Mouse (Mus musculus) kidney, adult 2 months (tissue): ENCODE data around the gene Pgbd5.

Source experiments
- CTCF ChIP-seq: fragments of 200-500 bp; conservative IDR thresholded peaks from 2 replicates; pipeline ENCODE4 v1.5.1; 2011; ENCODE audit warnings: low read depth, mild to moderate bottlenecking, control low read depth, low read length, moderate library complexity, mixed read lengths; ENCODE audit not compliant: insufficient read depth, insufficient read length
- POLR2A ChIP-seq: fragments of 200-500 bp; IDR thresholded peaks from one replicate; pipeline ENCODE4 v1.6.1; 2011; ENCODE audit warnings: low read depth, low read length, control low read depth

GRCm38 (mm10) chr8:124455359-124455758 lies 15.9 kb upstream of the Pgbd5 start:
- TF ChIP-seq CTCF (no peak), POLR2A (no peak)
